Mouse (Mus musculus) ES-E14 (cell line): ENCODE results near the gene Gm40193. TPM values are rescaled to one million over a fixed set of nuclear protein-coding genes. Genes with fewer than 3 reads are reported as not detected.
"Not testable (repeated sequence)": the region's sequence is repeated elsewhere in the genome, so short reads cannot be mapped to it uniquely, and the experiment has no call there.

Experiments used
- DNase-seq: peaks from one replicate; pipeline ENCODE4 v3.0.0-alpha.2; 2013; ENCODE audit warnings: low read depth, low spot score
- H3K27ac ChIP-seq: 2 replicates; pipeline ENCODE4 v1.5.1; 2012; ENCODE audit warnings: low read depth, mild to moderate bottlenecking, low read length, moderate library complexity, mixed read lengths; ENCODE audit not compliant: poor library complexity, insufficient read depth, severe bottlenecking
- H3K36me3 ChIP-seq: 2 replicates; pipeline ENCODE4 v1.6.1; 2012; ENCODE audit warnings: mild to moderate bottlenecking, low read length, moderate library complexity, mixed read lengths; ENCODE audit not compliant: control insufficient read depth, poor library complexity, insufficient read depth, severe bottlenecking
- H3K4me1 ChIP-seq, 2 experiments: fragments of 150-350 bp in 1 of 2; sonication (generic) in 1 of 2; 2 replicates each; pipeline ENCODE4 v1.6.1; 2012; ENCODE audit warnings: low read length in 2 of 2, mild to moderate bottlenecking in 1 of 2, mixed read lengths in 1 of 2; ENCODE audit not compliant: control insufficient read depth in 2 of 2, insufficient read depth in 2 of 2, poor library complexity in 1 of 2
- H3K4me3 ChIP-seq, 2 experiments: fragments of 150-350 bp in 1 of 2; sonication (generic) in 1 of 2; 2 replicates each; pipeline ENCODE4 v1.5.1; 2012; ENCODE audit warnings: low read length in 2 of 2, low read depth in 1 of 2, mild to moderate bottlenecking in 1 of 2, mixed read lengths in 1 of 2; ENCODE audit not compliant: insufficient read depth in 1 of 2, poor library complexity in 1 of 2, severe bottlenecking in 1 of 2
- H3K9ac ChIP-seq: 2 replicates; pipeline ENCODE4 v1.6.1; 2012; ENCODE audit warnings: low read depth, mild to moderate bottlenecking, low read length, mixed read lengths; ENCODE audit not compliant: poor library complexity, insufficient read depth, severe bottlenecking
- H3K9me3 ChIP-seq: fragments of 150-350 bp; sonication (generic); 2 replicates; pipeline ENCODE4 v1.6.1; 2012; ENCODE audit warnings: low read depth, mild to moderate bottlenecking, low read length; ENCODE audit not compliant: control insufficient read depth, insufficient read depth
- CHD2 ChIP-seq: IDR thresholded peaks from 2 replicates; pipeline ENCODE4 v1.6.1; 2014; ENCODE audit warnings: mild to moderate bottlenecking, low read depth, low read length, inconsistent platforms
- HCFC1 ChIP-seq: IDR thresholded peaks from 2 replicates; pipeline ENCODE4 v1.6.1; 2012; ENCODE audit warnings: low read length, inconsistent platforms, borderline replicate concordance; ENCODE audit not compliant: insufficient read depth
- MAFK ChIP-seq: IDR thresholded peaks from 2 replicates; pipeline ENCODE4 v1.6.1; 2014; ENCODE audit warnings: mild to moderate bottlenecking, low read depth, low read length, inconsistent platforms; ENCODE audit not compliant: insufficient read depth
- ZC3H11A ChIP-seq: IDR thresholded peaks from 2 replicates; pipeline ENCODE4 v1.6.1; 2012; ENCODE audit warnings: low read depth, mild to moderate bottlenecking, inconsistent platforms, low read length, borderline replicate concordance
- ZNF384 ChIP-seq: IDR thresholded peaks from 2 replicates; pipeline ENCODE4 v1.6.1; 2012; ENCODE audit warnings: low read depth, low read length, inconsistent platforms
- in situ Hi-C, 2 experiments: fragments of 600-800 bp; cut with MboI; formaldehyde crosslinking; loops; one replicate each; pipeline ENCODE4 v1.15.1; 2025; ENCODE audit warnings: low sequenced_read_pairs in 2 of 2, inconsistent platforms in 1 of 2; ENCODE audit not compliant: unreplicated experiment in 2 of 2
- total RNA-seq: library from RNA; depleted of rRNA; stranded (reverse); fragments of 300-350 nt; gene quantifications from 2 replicates; pipeline ENCODE4 v1.2.3, GENCODE M21; 2012

Gm40193 gene
- total RNA-seq, 1 experiment = not detected

DNA sequence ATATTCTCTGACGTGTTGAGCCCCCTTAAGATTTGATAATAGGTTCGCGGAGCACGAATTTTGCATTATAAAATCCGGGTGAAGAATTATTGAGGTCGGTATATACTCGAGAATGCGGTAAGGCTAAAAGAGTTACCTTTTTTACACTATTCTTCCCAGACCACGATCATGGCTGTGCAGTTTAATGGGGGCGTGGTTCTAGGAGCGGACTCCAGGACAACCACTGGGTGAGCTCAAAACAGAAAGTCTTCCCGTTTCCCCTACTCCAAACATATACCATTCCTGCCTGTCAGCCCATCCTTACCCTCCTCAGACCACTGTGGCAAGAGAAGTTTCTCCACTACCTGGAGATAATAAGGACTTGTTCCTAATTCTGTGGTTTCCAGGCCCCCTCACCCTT lies 7.0 kb downstream of the Gm40193 start:
- Histone ChIP-seq H3K27ac (peak overlapping the region; percentile 72; the same call in 1 of the 2 replicates), H3K36me3 (peaks cover 20% of the 10 kb centered on the region), H3K9ac (peak overlapping the region; percentile 99), H3K9me3 (no peaks in the 10 kb centered on the region), H3K4me1 (peaks cover 0 to 6% of the 10 kb centered on the region in 2 experiments; a peak in 2 of 4 replicates), H3K4me3 (peak overlapping the region; percentile 89 to 99)
- no peak for DNase-seq
- in situ Hi-C loops = loop anchor here in 1 of 2 experiments (5.0 kb wide), 1 partner anchor 92 kb away; the partner anchor contains the start of genes 4930544D05Rik and Chrne
- TF ChIP-seq CHD2 = no peak
- no peak for TF ChIP-seq HCFC1
- TF ChIP-seq ZNF384 = no peak
- TF ChIP-seq ZC3H11A = no peak
- no peak for TF ChIP-seq MAFK

GRCm38 (mm10) chr11:70525184-70525678 lies 7.5 kb downstream of the Gm40193 start, which contains the start of gene Psmb6:
Gene Psmb6, plus strand, starts transcription at chr11:70525367.
- peak; percentile 85 for TF ChIP-seq HCFC1
- peak; percentile 100 for TF ChIP-seq ZNF384
- no peak for TF ChIP-seq CHD2
- peak; percentile 68 for TF ChIP-seq MAFK
- TF ChIP-seq ZC3H11A = no peak
- DNase-seq = peak; percentile 91

GRCm38 (mm10) chr11:70524782-70525181 lies 8.0 kb downstream of the Gm40193 start:
- no peak overlapping the region for H3K9ac ChIP-seq
- no peak for TF ChIP-seq HCFC1
- TF ChIP-seq MAFK = no peak
- TF ChIP-seq CHD2 = no peak
- TF ChIP-seq ZC3H11A = no peak
- TF ChIP-seq ZNF384 = no peak
- H3K4me1 ChIP-seq = peaks cover 0 to 7% of the 10 kb centered on the region in 2 experiments; a peak in 2 of 4 replicates
- peak overlapping the region; percentile 38 to 89; a peak in 3 of 4 replicates for H3K4me3 ChIP-seq
- in situ Hi-C loops = loop anchor here in 1 of 2 experiments (5.0 kb wide), 1 partner anchor 93 kb away; the partner anchor contains the start of genes 4930544D05Rik and Chrne
- no peaks in the 10 kb centered on the region for H3K9me3 ChIP-seq
- H3K27ac ChIP-seq = no peak overlapping the region
- no peak for DNase-seq
- H3K36me3 ChIP-seq = peaks cover 20% of the 10 kb centered on the region

More at GRCm38 (mm10) chr11:70525184-70525678, 7.5 kb downstream of the Gm40193 start, which contains the start of gene Psmb6:
- peak within 1 kb of the TSS; percentile 72 for H3K27ac ChIP-seq
- peaks cover 0 to 6% of the 10 kb centered on the region in 2 experiments; a peak in 2 of 4 replicates for H3K4me1 ChIP-seq
- H3K4me3 ChIP-seq = peak within 1 kb of the TSS; percentile 89 to 99
- in situ Hi-C loops = loop anchor here in 1 of 2 experiments (5.0 kb wide), 1 partner anchor 92 kb away; the partner anchor contains the start of genes 4930544D05Rik and Chrne
- H3K9ac ChIP-seq = peak within 1 kb of the TSS; percentile 99
- H3K9me3 ChIP-seq = no peaks in the 10 kb centered on the region
- H3K36me3 ChIP-seq = peaks cover 20% of the 10 kb centered on the region

- H3K4me1 ChIP-seq, H3K9ac ChIP-seq, DNase-seq, H3K27ac ChIP-seq, in situ Hi-C loops, H3K9me3 ChIP-seq, H3K4me3 ChIP-seq: not testable (repeated sequence)
- peak; percentile 55; the same call in 1 of the 2 replicates for TF ChIP-seq ZNF384
- peaks cover 20% of the 10 kb centered on the region for H3K36me3 ChIP-seq
Observed at GRCm38 (mm10) chr11:70523306-70523989, 9.3 kb downstream of the Gm40193 start.
